Mouse (Mus musculus) spleen, adult 2 months (tissue): Measurements from ENCODE around the gene Bmx.

Experiments used
- CTCF ChIP-seq: fragments of 200-500 bp; IDR thresholded peaks from 2 replicates; pipeline ENCODE4 v1.5.1; 2011; ENCODE audit warnings: mild to moderate bottlenecking, inconsistent platforms; ENCODE audit not compliant: insufficient read depth, insufficient read length, insufficient replicate concordance; ENCODE audit errors: extremely low read depth
- POLR2A ChIP-seq: fragments of 200-500 bp; IDR thresholded peaks from 2 replicates; pipeline ENCODE4 v1.6.1; 2011; ENCODE audit warnings: low read depth, low read length, inconsistent platforms

DNA sequence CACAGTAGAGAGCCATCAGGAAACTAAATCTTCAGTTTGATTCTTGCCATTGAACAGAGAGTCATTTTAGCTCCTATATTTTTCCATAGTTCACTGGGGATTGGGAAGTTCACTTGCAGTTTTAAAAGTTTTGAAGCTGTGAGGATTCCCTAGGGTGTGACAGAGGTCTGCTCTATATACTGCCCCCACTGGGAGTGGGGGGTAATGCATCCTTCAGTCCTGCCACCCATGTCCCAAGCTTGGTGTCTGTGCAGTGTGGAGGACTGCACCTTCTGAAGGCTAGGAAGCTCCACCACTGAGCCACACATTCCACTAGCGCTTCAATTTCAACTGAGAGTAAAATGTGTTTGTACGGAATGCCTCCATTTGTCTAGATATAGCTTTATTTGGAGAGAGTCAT is 36.0 kb downstream of the Bmx start:
- TF ChIP-seq CTCF (peak; percentile 22; the same call in 1 of the 2 replicates), POLR2A (no peak)
